Mouse (Mus musculus) thymus, postnatal 14 days (tissue): ENCODE measurements around the gene Map4k3.

Source experiments
- DNase-seq: peaks from one replicate; pipeline ENCODE4 v3.0.0; 2021

Gene Map4k3

GRCm38 (mm10) chr17:80683041-80683440, 45.2 kb downstream of the Map4k3 start:
- no peak for DNase-seq

GRCm38 (mm10) chr17:80678190-80678589, 50.1 kb downstream of the Map4k3 start:
- no peak for DNase-seq

GRCm38 (mm10) chr17:80676859-80677535, 51.3 kb downstream of the Map4k3 start:
- DNase-seq, result no peak

- no peak for DNase-seq
Observed at GRCm38 (mm10) chr17:80676211-80676610, 52.1 kb downstream of the Map4k3 start.

GRCm38 (mm10) chr17:80670395-80670794, 57.9 kb downstream of the Map4k3 start:
- DNase-seq, result no peak

GRCm38 (mm10) chr17:80663623-80664022, 64.7 kb downstream of the Map4k3 start:
- DNase-seq, result no peak

- no peak for DNase-seq
Observed at GRCm38 (mm10) chr17:80662836-80663620, 65.3 kb downstream of the Map4k3 start.

GRCm38 (mm10) chr17:80661896-80662295, 66.4 kb downstream of the Map4k3 start:
- no peak for DNase-seq

- DNase-seq, result no peak
Observed at GRCm38 (mm10) chr17:80660707-80661380, 67.4 kb downstream of the Map4k3 start.

- no peak for DNase-seq
Observed at GRCm38 (mm10) chr17:80660234-80660633, 68.1 kb downstream of the Map4k3 start.

GRCm38 (mm10) chr17:80659821-80660220, 68.5 kb downstream of the Map4k3 start:
- no peak for DNase-seq

GRCm38 (mm10) chr17:80654323-80654722, 74.0 kb downstream of the Map4k3 start:
- DNase-seq, result no peak

GRCm38 (mm10) chr17:80652740-80653139, 75.5 kb downstream of the Map4k3 start:
- DNase-seq, result no peak

GRCm38 (mm10) chr17:80646843-80647242, 81.4 kb downstream of the Map4k3 start:
- DNase-seq, result no peak

- no peak for DNase-seq
Observed at GRCm38 (mm10) chr17:80646131-80646530, 82.2 kb downstream of the Map4k3 start.

- DNase-seq, result no peak
Observed at GRCm38 (mm10) chr17:80645694-80646034, 82.6 kb downstream of the Map4k3 start.

- DNase-seq, result no peak
Observed at GRCm38 (mm10) chr17:80644983-80645693, 83.1 kb downstream of the Map4k3 start.

GRCm38 (mm10) chr17:80644567-80644966, 83.7 kb downstream of the Map4k3 start:
- DNase-seq, result no peak

- DNase-seq, result no peak
Observed at GRCm38 (mm10) chr17:80638121-80638520, 90.2 kb downstream of the Map4k3 start.

GRCm38 (mm10) chr17:80635794-80636193, 92.5 kb downstream of the Map4k3 start:
- DNase-seq, result no peak

- DNase-seq, result peak; percentile 9
Observed at GRCm38 (mm10) chr17:80632846-80633245, 95.4 kb downstream of the Map4k3 start.

- DNase-seq, result no peak
Observed at GRCm38 (mm10) chr17:80632354-80632753, 95.9 kb downstream of the Map4k3 start.

GRCm38 (mm10) chr17:80631028-80631427, 97.3 kb downstream of the Map4k3 start:
- DNase-seq, result no peak
